Mouse (Mus musculus) spleen, postnatal 36 days (tissue): ENCODE measurements around the gene Rasa2.
"Not testable (repeated sequence)": the region's sequence is repeated elsewhere in the genome, so short reads cannot be mapped to it uniquely, and the experiment has no call there.

Experiments used
- DNase-seq, 2 experiments: peaks; one replicate each; pipeline ENCODE4 v3.0.0; 2022; ENCODE audit warnings: low spot score in 2 of 2, mixed read lengths in 1 of 2

The Rasa2 gene

GRCm38 (mm10) chr9:96631389-96632072 is at the start of gene Rasa2:
TSS of gene Rasa2 (minus strand) at chr9:96631617.
- DNase-seq = peak; percentile 92 to 94

- DNase-seq = no peak
These were observed 47.2 kb upstream of the Rasa2 start for GRCm38 (mm10) chr9:96678611-96679010.

GRCm38 (mm10) chr9:96677711-96678110 is 46.3 kb upstream of the Rasa2 start:
- DNase-seq = not testable (repeated sequence)

- no peak for DNase-seq
These were observed 45.3 kb upstream of the Rasa2 start for GRCm38 (mm10) chr9:96676671-96677070.

- DNase-seq = no peak
These were observed 44.6 kb upstream of the Rasa2 start for GRCm38 (mm10) chr9:96675763-96676640.

- DNase-seq = peak; percentile 65 to 69
These were observed 43.8 kb upstream of the Rasa2 start for GRCm38 (mm10) chr9:96675071-96675762.

GRCm38 (mm10) chr9:96674301-96674700 is 42.9 kb upstream of the Rasa2 start:
- no peak for DNase-seq

GRCm38 (mm10) chr9:96672466-96672865 is 41.0 kb upstream of the Rasa2 start:
- DNase-seq = no peak

GRCm38 (mm10) chr9:96671249-96671648 is 39.8 kb upstream of the Rasa2 start:
- DNase-seq = no peak

- peak; percentile 93 to 94 for DNase-seq
These were observed 38.5 kb upstream of the Rasa2 start for GRCm38 (mm10) chr9:96669877-96670276.

- DNase-seq = peak; percentile 62 to 65
These were observed 37.2 kb upstream of the Rasa2 start for GRCm38 (mm10) chr9:96668628-96669027.

GRCm38 (mm10) chr9:96660510-96661244 is 29.3 kb upstream of the Rasa2 start:
- DNase-seq = no peak

GRCm38 (mm10) chr9:96659801-96660200 is 28.4 kb upstream of the Rasa2 start:
- no peak for DNase-seq

GRCm38 (mm10) chr9:96653538-96653937 is 22.1 kb upstream of the Rasa2 start:
- DNase-seq = no peak

- peak in 1 of 2 experiments; percentile 28 for DNase-seq
These were observed 21.3 kb upstream of the Rasa2 start for GRCm38 (mm10) chr9:96652763-96653162.

- DNase-seq = no peak
These were observed 19.4 kb upstream of the Rasa2 start for GRCm38 (mm10) chr9:96650807-96651206.

- DNase-seq = no peak
These were observed 18.5 kb upstream of the Rasa2 start for GRCm38 (mm10) chr9:96649924-96650323.

GRCm38 (mm10) chr9:96649362-96649761 is 17.9 kb upstream of the Rasa2 start:
- DNase-seq = no peak

GRCm38 (mm10) chr9:96646668-96647295 is 15.4 kb upstream of the Rasa2 start:
- DNase-seq = no peak

- DNase-seq = no peak
These were observed 13.4 kb upstream of the Rasa2 start for GRCm38 (mm10) chr9:96644840-96645239.

GRCm38 (mm10) chr9:96644002-96644401 is 12.6 kb upstream of the Rasa2 start:
- DNase-seq = not testable (repeated sequence)
